Mouse (Mus musculus) ES-Bruce4 (cell line): Measurements from ENCODE around the gene Bend4.

ENCODE experiments used
- CTCF ChIP-seq: IDR thresholded peaks from one replicate; pipeline ENCODE4 v1.8.1; 2011; ENCODE audit warnings: low read depth, low read length
- EP300 ChIP-seq: IDR thresholded peaks from 2 replicates; pipeline ENCODE4 v1.6.1; 2011; ENCODE audit warnings: low read depth, low read length; ENCODE audit not compliant: insufficient read depth
- POLR2A ChIP-seq: IDR thresholded peaks from one replicate; pipeline ENCODE4 v1.8.1; 2011; ENCODE audit warnings: low read length; ENCODE audit not compliant: insufficient read depth

- TF ChIP-seq POLR2A = no peak
- no peak for TF ChIP-seq CTCF
- no peak for TF ChIP-seq EP300
These were observed 22.0 kb upstream of the Bend4 start for GRCm38 (mm10) chr5:67449957-67450630.
